Mouse (Mus musculus) myocyte (in vitro differentiated cells): ENCODE measurements around the gene Sipa1l1.
A peak's percentile ranks its signal among the peaks of the same experiment; 100 is the strongest.

ENCODE experiments used
- CEBPB ChIP-seq: IDR thresholded peaks from 2 replicates; pipeline ENCODE4 v1.6.1; 2011; ENCODE audit warnings: mild to moderate bottlenecking, moderate library complexity; ENCODE audit not compliant: poor library complexity, insufficient read depth, severe bottlenecking
- E2F4 ChIP-seq: IDR thresholded peaks from one replicate; pipeline ENCODE4 v1.6.1; 2011; ENCODE audit warnings: mild to moderate bottlenecking, control low read depth, moderate library complexity; ENCODE audit not compliant: insufficient read depth
- MAX ChIP-seq: IDR thresholded peaks from one replicate; pipeline ENCODE4 v1.6.1; 2011; ENCODE audit warnings: low read depth, mild to moderate bottlenecking, control low read depth
- MYOD1 ChIP-seq, 3 experiments: IDR thresholded peaks; one replicate each; pipeline ENCODE4 v1.6.1; 2011; ENCODE audit warnings: control low read depth in 2 of 3, low read depth in 2 of 3, mild to moderate bottlenecking in 2 of 3, moderate library complexity in 1 of 3; ENCODE audit not compliant: insufficient read length in 2 of 3, control insufficient read depth in 1 of 3
- MYOG ChIP-seq, 3 experiments: IDR thresholded peaks; one replicate each; pipeline ENCODE4 v1.6.1; 2011; ENCODE audit warnings: control low read depth in 2 of 3, low read depth in 2 of 3, mild to moderate bottlenecking in 2 of 3; ENCODE audit not compliant: insufficient read length in 2 of 3, control insufficient read depth in 1 of 3, insufficient read depth in 1 of 3
- POLR2A ChIP-seq: IDR thresholded peaks from one replicate; pipeline ENCODE4 v1.6.1; 2011; ENCODE audit warnings: low read depth, mild to moderate bottlenecking, control low read depth, moderate library complexity; ENCODE audit not compliant: insufficient read length
- POLR2AphosphoS2 ChIP-seq: IDR thresholded peaks from one replicate; pipeline ENCODE4 v1.6.1; 2011; ENCODE audit warnings: low read depth, control low read depth; ENCODE audit not compliant: insufficient read length
- REST ChIP-seq: IDR thresholded peaks from one replicate; pipeline ENCODE4 v1.6.1; 2011; ENCODE audit warnings: mild to moderate bottlenecking, control low read depth, moderate library complexity; ENCODE audit not compliant: insufficient read depth, insufficient read length
- SRF ChIP-seq: IDR thresholded peaks from one replicate; pipeline ENCODE4 v1.6.1; 2011; ENCODE audit warnings: low read depth; ENCODE audit not compliant: control insufficient read depth, insufficient read length
- TCF12 ChIP-seq: IDR thresholded peaks from one replicate; pipeline ENCODE4 v1.6.1; 2011; ENCODE audit warnings: mild to moderate bottlenecking, control low read depth; ENCODE audit not compliant: poor library complexity, insufficient read depth, severe bottlenecking
- USF1 ChIP-seq: IDR thresholded peaks from one replicate; pipeline ENCODE4 v1.6.1; 2011; ENCODE audit warnings: low read depth, mild to moderate bottlenecking, control low read depth, moderate library complexity

DNA sequence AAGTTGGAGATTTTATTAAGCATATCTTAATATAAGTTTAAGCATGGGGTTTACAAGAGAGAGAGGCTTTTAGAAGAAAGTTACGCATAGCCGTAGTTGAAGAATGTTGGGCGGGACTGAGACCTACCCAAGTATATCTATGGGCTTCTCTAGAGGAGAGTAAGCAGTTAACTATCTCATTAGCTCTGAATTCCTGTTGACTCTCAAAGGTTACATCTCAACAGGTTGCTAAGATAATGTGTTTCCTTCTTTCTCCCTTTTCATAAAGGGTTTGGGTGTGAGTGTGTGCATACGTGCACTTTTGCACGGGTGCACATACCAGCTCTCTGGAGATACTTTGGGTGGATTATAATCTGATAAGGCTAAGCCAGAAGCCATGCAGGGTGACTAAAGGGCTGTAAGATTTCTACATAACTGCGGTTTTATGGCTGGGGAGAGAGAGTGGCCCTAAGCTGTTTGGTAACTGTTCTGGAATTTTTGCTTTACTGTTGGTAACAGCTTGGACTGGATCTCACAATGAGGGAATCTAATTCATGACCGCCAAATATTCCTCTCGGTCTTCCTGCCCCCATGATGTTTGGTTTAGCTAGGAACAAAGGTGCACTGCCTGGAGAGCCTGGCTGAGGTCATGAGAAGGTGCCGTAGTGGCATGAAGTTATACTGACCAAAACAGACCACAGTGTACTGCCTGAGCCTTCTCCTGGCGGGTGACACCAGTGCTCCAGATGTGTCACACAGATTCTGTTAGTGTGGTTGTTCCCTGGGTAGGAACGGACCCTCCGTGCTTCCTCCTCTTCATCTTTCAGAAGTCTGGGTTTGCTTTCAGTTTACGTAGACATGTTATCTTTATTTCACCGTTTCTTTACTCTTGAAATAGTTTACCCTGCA, 78.5 kb downstream of the Sipa1l1 start:
- TF ChIP-seq POLR2AphosphoS2: no peak
- no peak for TF ChIP-seq POLR2A
- no peak for TF ChIP-seq TCF12
- no peak for TF ChIP-seq E2F4
- no peak for TF ChIP-seq USF1
- TF ChIP-seq MYOG (IDR thresholded peaks at IDR 0.05; ENCODE audit: control insufficient read depth in 1 of 3, insufficient read depth in 1 of 3, insufficient read length in 2 of 3, low read depth in 2 of 3): no peak
- TF ChIP-seq MAX: no peak
- no peak for TF ChIP-seq SRF
- TF ChIP-seq REST: no peak
- peak; percentile 67 for TF ChIP-seq CEBPB
- no peak for TF ChIP-seq MYOD1 (IDR thresholded peaks at IDR 0.05; ENCODE audit: control insufficient read depth in 1 of 3, insufficient read length in 2 of 3, low read depth in 2 of 3)
